Mouse (Mus musculus): ENCODE measurements around the gene Gm20441. TPM values are rescaled to one million over a fixed set of nuclear protein-coding genes. Genes with fewer than 3 reads are reported as not detected.

Gm20441 gene
- total and polyA plus RNA-seq, 2 experiments = 0.80 TPM; not detected in 1

- no peak overlapping the region for H3K4me3 ChIP-seq (ENCODE audit: insufficient read depth, low read depth, low read length)
- no peak for DNase-seq (ENCODE audit: extremely low read depth, low read depth, low spot score)
- H3K27me3 ChIP-seq (ENCODE audit: control insufficient read depth, insufficient read depth, low read length) = no peaks in the 10 kb centered on the region
- no peak for TF ChIP-seq CTCF (IDR thresholded peaks at IDR 0.05; ENCODE audit: low read depth, low read length)
- TF ChIP-seq POLR2A (IDR thresholded peaks at IDR 0.05; ENCODE audit: extremely low read depth, insufficient read depth, low read length) = no peak
- no peaks in the 10 kb centered on the region for H3K36me3 ChIP-seq (ENCODE audit: control insufficient read depth, insufficient read depth, low read length)
- no peak overlapping the region for H3K27ac ChIP-seq (replicated peaks; ENCODE audit: insufficient read depth, low read depth, low read length)
- no peak overlapping the region for H3K9ac ChIP-seq (ENCODE audit: low read depth, low read length)
- WGBS = 86% methylated on average over 4 of the region's 4 CpGs
- H3K79me2 ChIP-seq (ENCODE audit: control insufficient read depth, insufficient read depth, low read length) = no peaks in the 10 kb centered on the region
- peaks cover 7% of the 10 kb centered on the region; the same call in 1 of the 2 replicates for H3K4me1 ChIP-seq (ENCODE audit: control insufficient read depth, insufficient read depth, low read length)
Observed at GRCm38 (mm10) chr10:75824530-75824929, 43.8 kb upstream of the Gm20441 start.

- no peaks in the 10 kb centered on the region for H3K27me3 ChIP-seq (ENCODE audit: control insufficient read depth, insufficient read depth, low read length)
- H3K79me2 ChIP-seq (ENCODE audit: control insufficient read depth, insufficient read depth, low read length) = no peaks in the 10 kb centered on the region
- TF ChIP-seq POLR2A (IDR thresholded peaks at IDR 0.05; ENCODE audit: extremely low read depth, insufficient read depth, low read length) (no peak), CTCF (IDR thresholded peaks at IDR 0.05; ENCODE audit: low read depth, low read length) (no peak)
- no peak overlapping the region for H3K4me3 ChIP-seq (ENCODE audit: insufficient read depth, low read depth, low read length)
- no peak for DNase-seq (ENCODE audit: extremely low read depth, low read depth, low spot score)
- H3K9ac ChIP-seq (ENCODE audit: low read depth, low read length) = no peak overlapping the region
- no peak overlapping the region for H3K27ac ChIP-seq (replicated peaks; ENCODE audit: insufficient read depth, low read depth, low read length)
- 89% methylated on average over 1 of the region's 1 CpGs for WGBS
- peaks cover 7% of the 10 kb centered on the region; the same call in 1 of the 2 replicates for H3K4me1 ChIP-seq (ENCODE audit: control insufficient read depth, insufficient read depth, low read length)
- H3K36me3 ChIP-seq (ENCODE audit: control insufficient read depth, insufficient read depth, low read length) = no peaks in the 10 kb centered on the region
Observed at GRCm38 (mm10) chr10:75823782-75824181, 43.0 kb upstream of the Gm20441 start.

GRCm38 (mm10) chr10:75822443-75822842 lies 41.7 kb upstream of the Gm20441 start, which contains the start of gene Gstt4:
TSS of gene Gstt4 (minus strand) at chr10:75822543.
- whole genome bisulfite sequencing = 100% methylated on average over 2 of the region's 2 CpGs
- no peak within 1 kb of the TSS for H3K9ac ChIP-seq (ENCODE audit: low read depth, low read length)
- no peak for DNase-seq (ENCODE audit: extremely low read depth, low read depth, low spot score)
- H3K27me3 ChIP-seq (ENCODE audit: control insufficient read depth, insufficient read depth, low read length) = no peaks in the 10 kb centered on the region
- H3K4me1 ChIP-seq (ENCODE audit: control insufficient read depth, insufficient read depth, low read length) = no peaks in the 10 kb centered on the region
- no peaks in the 10 kb centered on the region for H3K36me3 ChIP-seq (ENCODE audit: control insufficient read depth, insufficient read depth, low read length)
- H3K27ac ChIP-seq (replicated peaks; ENCODE audit: insufficient read depth, low read depth, low read length) = no peak within 1 kb of the TSS
- no peaks in the 10 kb centered on the region for H3K79me2 ChIP-seq (ENCODE audit: control insufficient read depth, insufficient read depth, low read length)
- no peak for TF ChIP-seq CTCF (IDR thresholded peaks at IDR 0.05; ENCODE audit: low read depth, low read length)
- TF ChIP-seq POLR2A (IDR thresholded peaks at IDR 0.05; ENCODE audit: extremely low read depth, insufficient read depth, low read length) = no peak
- no peak within 1 kb of the TSS for H3K4me3 ChIP-seq (ENCODE audit: insufficient read depth, low read depth, low read length)

GRCm38 (mm10) chr10:75819882-75820281 lies 39.1 kb upstream of the Gm20441 start:
- no peak for DNase-seq (ENCODE audit: extremely low read depth, low read depth, low spot score)
- H3K36me3 ChIP-seq (ENCODE audit: control insufficient read depth, insufficient read depth, low read length) = no peaks in the 10 kb centered on the region
- no peaks in the 10 kb centered on the region for H3K4me1 ChIP-seq (ENCODE audit: control insufficient read depth, insufficient read depth, low read length)
- no peak overlapping the region for H3K4me3 ChIP-seq (ENCODE audit: insufficient read depth, low read depth, low read length)
- H3K27me3 ChIP-seq (ENCODE audit: control insufficient read depth, insufficient read depth, low read length) = no peaks in the 10 kb centered on the region
- WGBS = 92% methylated on average over 5 of the region's 5 CpGs
- no peak overlapping the region for H3K27ac ChIP-seq (replicated peaks; ENCODE audit: insufficient read depth, low read depth, low read length)
- TF ChIP-seq CTCF (IDR thresholded peaks at IDR 0.05; ENCODE audit: low read depth, low read length) (no peak), POLR2A (IDR thresholded peaks at IDR 0.05; ENCODE audit: extremely low read depth, insufficient read depth, low read length) (no peak)
- no peaks in the 10 kb centered on the region for H3K79me2 ChIP-seq (ENCODE audit: control insufficient read depth, insufficient read depth, low read length)
- no peak overlapping the region for H3K9ac ChIP-seq (ENCODE audit: low read depth, low read length)

- Histone ChIP-seq H3K79me2 (ENCODE audit: control insufficient read depth, insufficient read depth, low read length) (no peaks in the 10 kb centered on the region), H3K4me1 (ENCODE audit: control insufficient read depth, insufficient read depth, low read length) (no peaks in the 10 kb centered on the region), H3K36me3 (ENCODE audit: control insufficient read depth, insufficient read depth, low read length) (no peaks in the 10 kb centered on the region), H3K27me3 (ENCODE audit: control insufficient read depth, insufficient read depth, low read length) (no peaks in the 10 kb centered on the region), H3K9ac (ENCODE audit: low read depth, low read length) (no peak overlapping the region), H3K27ac (replicated peaks; ENCODE audit: insufficient read depth, low read depth, low read length) (no peak overlapping the region), H3K4me3 (ENCODE audit: insufficient read depth, low read depth, low read length) (no peak overlapping the region)
- TF ChIP-seq POLR2A (IDR thresholded peaks at IDR 0.05; ENCODE audit: extremely low read depth, insufficient read depth, low read length) = no peak
- TF ChIP-seq CTCF (IDR thresholded peaks at IDR 0.05; ENCODE audit: low read depth, low read length) = 0 out of 2 replicates have a peak, but pooled peaks have one; percentile 9
- WGBS = 73% methylated on average over 10 of the region's 10 CpGs
- DNase-seq (ENCODE audit: extremely low read depth, low read depth, low spot score) = no peak
Observed at GRCm38 (mm10) chr10:75818641-75819040, 37.9 kb upstream of the Gm20441 start.

GRCm38 (mm10) chr10:75804217-75804616 lies 23.5 kb upstream of the Gm20441 start:
- no peak overlapping the region for H3K9ac ChIP-seq (ENCODE audit: low read depth, low read length)
- H3K36me3 ChIP-seq (ENCODE audit: control insufficient read depth, insufficient read depth, low read length) = no peaks in the 10 kb centered on the region
- no peaks in the 10 kb centered on the region for H3K79me2 ChIP-seq (ENCODE audit: control insufficient read depth, insufficient read depth, low read length)
- peak; percentile 94 for DNase-seq (ENCODE audit: extremely low read depth, low read depth, low spot score)
- H3K27ac ChIP-seq (replicated peaks; ENCODE audit: insufficient read depth, low read depth, low read length) = 0 out of 2 replicates have a peak overlapping the region, but pooled peaks have one; percentile 25
- TF ChIP-seq POLR2A (IDR thresholded peaks at IDR 0.05; ENCODE audit: extremely low read depth, insufficient read depth, low read length) = no peak
- TF ChIP-seq CTCF (IDR thresholded peaks at IDR 0.05; ENCODE audit: low read depth, low read length) = no peak
- H3K4me1 ChIP-seq (ENCODE audit: control insufficient read depth, insufficient read depth, low read length) = peaks cover 9% of the 10 kb centered on the region
- WGBS = 18% methylated on average over 2 of the region's 2 CpGs
- H3K27me3 ChIP-seq (ENCODE audit: control insufficient read depth, insufficient read depth, low read length) = no peaks in the 10 kb centered on the region
- no peak overlapping the region for H3K4me3 ChIP-seq (ENCODE audit: insufficient read depth, low read depth, low read length)
